Mouse (Mus musculus) olfactory bulb, adult 2 months (tissue): ENCODE measurements around the gene Tpst2. TPM values are rescaled to one million over a fixed set of nuclear protein-coding genes. Genes with fewer than 3 reads are reported as not detected.
"Not testable (repeated sequence)": the region's sequence is repeated elsewhere in the genome, so short reads cannot be mapped to it uniquely, and the experiment has no call there.

Experiments used
- H3K27ac ChIP-seq: fragments of 200-500 bp; 2 replicates; pipeline ENCODE4 v1.5.1; 2012; ENCODE audit warnings: low read depth, low read length; ENCODE audit not compliant: insufficient read depth
- H3K4me1 ChIP-seq: fragments of 200-500 bp; 2 replicates; pipeline ENCODE4 v1.6.1; 2012; ENCODE audit warnings: low read length; ENCODE audit not compliant: control insufficient read depth, insufficient read depth
- H3K4me3 ChIP-seq: fragments of 200-500 bp; 2 replicates; pipeline ENCODE4 v1.5.1; 2012; ENCODE audit warnings: mild to moderate bottlenecking, low read depth, low read length, moderate library complexity; ENCODE audit not compliant: insufficient read depth
- CTCF ChIP-seq: fragments of 200-500 bp; IDR thresholded peaks from 2 replicates; pipeline ENCODE4 v1.5.1; 2012; ENCODE audit warnings: low read depth, mild to moderate bottlenecking, low read length, moderate library complexity; ENCODE audit not compliant: insufficient read depth
- POLR2A ChIP-seq: fragments of 200-500 bp; IDR thresholded peaks from 2 replicates; pipeline ENCODE4 v1.6.1; 2012; ENCODE audit warnings: mild to moderate bottlenecking, low read depth, low read length, moderate library complexity; ENCODE audit not compliant: insufficient read depth
- WGBS: fragments of 180-500 bp; shearing (Covaris S2); methylation state at CpG from one replicate; pipeline ENCODE4 v1.1.7; 2018; 5-methylcytosine and 5-hydroxymethylcytosine counted together
- polyA plus RNA-seq: library from polyadenylated mRNA; stranded (reverse); fragments of >200 nt; gene quantifications from 2 replicates; pipeline ENCODE4 v1.2.4, GENCODE M21; 2012; ENCODE audit warnings: low replicate concordance; ENCODE audit not compliant: missing spikeins, insufficient read depth, insufficient read length

Tpst2 gene
- polyA plus RNA-seq, 1 experiment: not detected

DNA sequence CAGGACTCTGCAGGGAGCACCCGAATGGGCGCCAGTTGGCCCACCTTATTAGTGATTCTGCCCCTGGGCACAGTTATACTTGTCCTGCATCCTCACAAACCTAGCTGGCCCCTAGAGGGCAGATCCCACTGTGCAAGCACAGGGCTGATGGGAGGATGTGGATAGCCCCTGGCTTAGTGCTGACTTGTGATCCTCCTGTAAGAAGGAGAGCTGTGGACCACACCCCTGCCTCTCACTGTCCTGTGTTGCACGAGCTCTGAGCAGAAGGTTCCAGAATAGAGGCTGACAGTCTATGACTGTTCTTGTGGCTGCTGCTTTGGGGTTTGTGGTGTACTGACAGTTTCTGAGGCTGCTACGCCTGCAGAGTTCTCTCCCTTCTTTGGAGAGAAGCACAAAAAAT is 25.2 kb downstream of the Tpst2 start:
- TF ChIP-seq CTCF (no peak), POLR2A (no peak)
- Histone ChIP-seq H3K4me1 (peaks cover 34% of the 10 kb centered on the region), H3K27ac (no peak overlapping the region), H3K4me3 (no peak overlapping the region)
- WGBS: 84% methylated on average over 4 of the region's 4 CpGs

DNA sequence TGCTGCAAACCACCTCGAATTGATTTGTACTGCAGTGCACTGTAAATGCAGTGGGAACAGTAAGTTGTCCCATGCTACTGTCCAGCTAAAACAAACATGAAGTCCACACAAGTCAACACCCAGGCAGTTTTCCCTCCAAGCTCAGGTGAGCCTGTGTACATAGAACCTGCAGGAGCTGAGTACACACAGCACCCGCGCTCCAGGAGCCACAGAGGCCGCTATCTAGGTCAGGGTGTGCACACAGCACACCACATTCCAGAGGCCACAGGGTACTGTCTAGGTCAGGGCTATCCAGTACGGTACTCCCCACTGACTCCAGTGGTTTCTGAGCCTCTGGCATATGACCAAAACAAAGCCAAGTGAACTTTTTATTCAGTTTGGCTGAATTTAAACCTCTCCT is 25.8 kb downstream of the Tpst2 start:
- Histone ChIP-seq H3K4me1 (peaks cover 28% of the 10 kb centered on the region), H3K4me3 (no peak overlapping the region), H3K27ac (no peak overlapping the region)
- TF ChIP-seq POLR2A (no peak), CTCF (no peak)
- WGBS: 91% methylated on average over 5 of the region's 5 CpGs

- Histone ChIP-seq H3K4me3 (no peak overlapping the region), H3K27ac (no peak overlapping the region), H3K4me1 (peaks cover 6% of the 10 kb centered on the region; the same call in 1 of the 2 replicates)
- TF ChIP-seq CTCF (no peak), POLR2A (no peak)
- WGBS: 59% methylated on average over 5 of the region's 5 CpGs
Observed at GRCm38 (mm10) chr5:112305842-112306241, 29.4 kb downstream of the Tpst2 start.

GRCm38 (mm10) chr5:112313222-112313885 is 36.9 kb downstream of the Tpst2 start:
- no peak overlapping the region for H3K27ac ChIP-seq
- 64% methylated on average over 11 of the region's 11 CpGs for whole genome bisulfite sequencing
- TF ChIP-seq CTCF: no peak
- no peak for TF ChIP-seq POLR2A
- no peak overlapping the region for H3K4me3 ChIP-seq
- H3K4me1 ChIP-seq: 0 out of 2 replicates have a peak, but pooled peaks cover 4% of the 10 kb centered on the region

DNA sequence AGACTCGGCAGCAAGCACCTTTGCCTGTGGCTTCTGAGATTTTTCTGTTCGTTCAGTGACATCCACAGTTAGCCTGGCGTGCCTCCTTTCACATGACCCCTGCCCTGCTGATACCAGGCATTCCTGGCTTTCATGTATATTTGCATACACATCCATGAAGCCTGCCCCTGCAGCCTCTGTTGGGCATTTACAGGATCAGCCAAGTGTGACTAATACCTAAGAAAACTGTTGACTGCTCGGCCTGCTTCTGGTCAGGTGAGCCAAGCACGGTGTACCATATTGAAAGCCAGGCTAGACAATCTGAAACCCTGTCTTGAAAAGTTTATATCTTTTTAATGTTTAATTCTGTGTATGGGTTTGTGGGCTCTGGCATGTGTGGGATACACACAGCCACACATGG is 40.0 kb downstream of the Tpst2 start:
- WGBS: 76% methylated on average over 5 of the region's 5 CpGs
- Histone ChIP-seq H3K27ac (no peak overlapping the region), H3K4me3 (no peak overlapping the region), H3K4me1 (peaks cover 21% of the 10 kb centered on the region)
- TF ChIP-seq CTCF (no peak), POLR2A (no peak)

- no peak overlapping the region for H3K4me3 ChIP-seq
- no peak for TF ChIP-seq CTCF
- TF ChIP-seq POLR2A: no peak
- H3K27ac ChIP-seq: no peak overlapping the region
- 53% methylated on average over 5 of the region's 5 CpGs for WGBS
- H3K4me1 ChIP-seq: peaks cover 24% of the 10 kb centered on the region
Observed at GRCm38 (mm10) chr5:112317328-112317727, 40.8 kb downstream of the Tpst2 start.

- H3K4me1 ChIP-seq: peaks cover 20% of the 10 kb centered on the region
- H3K27ac ChIP-seq, H3K4me3 ChIP-seq: not testable (repeated sequence)
- 73% methylated on average over 2 of the region's 2 CpGs for WGBS
Observed at GRCm38 (mm10) chr5:112319343-112319742, 42.9 kb downstream of the Tpst2 start.

GRCm38 (mm10) chr5:112320379-112320778 is 43.9 kb downstream of the Tpst2 start:
- 72% methylated on average over 5 of the region's 5 CpGs for WGBS
- Histone ChIP-seq H3K27ac (no peak overlapping the region), H3K4me3 (no peak overlapping the region), H3K4me1 (peaks cover 23% of the 10 kb centered on the region)
- TF ChIP-seq POLR2A: no peak
- no peak for TF ChIP-seq CTCF

DNA sequence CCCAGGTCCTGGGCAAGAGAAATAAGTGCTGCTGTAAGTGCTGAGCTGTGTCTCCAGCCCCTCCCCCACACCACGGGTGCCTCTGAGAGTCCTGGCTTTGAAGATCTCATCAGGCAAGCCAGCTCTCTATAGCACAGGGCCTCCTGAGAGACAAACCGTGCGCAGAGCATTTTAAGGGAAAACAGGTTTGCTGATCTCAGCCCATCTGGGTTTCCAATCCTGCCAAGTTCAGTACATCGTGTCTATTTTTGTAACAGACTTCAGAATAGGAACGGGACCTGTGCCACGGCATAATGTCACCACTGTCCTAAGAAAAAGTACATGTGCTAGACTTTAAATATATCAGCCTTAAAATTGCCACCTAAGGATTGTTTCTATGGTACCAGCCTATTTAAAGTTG is 44.4 kb downstream of the Tpst2 start:
- 0 out of 2 replicates have a peak overlapping the region, but pooled peaks have one; percentile 38 for H3K27ac ChIP-seq
- no peak overlapping the region for H3K4me3 ChIP-seq
- WGBS: 36% methylated on average over 6 of the region's 6 CpGs
- TF ChIP-seq CTCF (no peak), POLR2A (no peak)
- H3K4me1 ChIP-seq: peaks cover 27% of the 10 kb centered on the region

- TF ChIP-seq POLR2A: no peak
- TF ChIP-seq CTCF: no peak
- no peak overlapping the region for H3K4me3 ChIP-seq
- peak overlapping the region; percentile 63 for H3K27ac ChIP-seq
- peaks cover 27% of the 10 kb centered on the region for H3K4me1 ChIP-seq
- WGBS: 60% methylated on average over 4 of the region's 4 CpGs
Observed at GRCm38 (mm10) chr5:112321376-112321775, 44.9 kb downstream of the Tpst2 start.
